Mouse (Mus musculus) erythroblast, embryonic 14.5 days (primary cell): ENCODE results near the gene Gtf2h1. TPM values are rescaled to one million over a fixed set of nuclear protein-coding genes. Genes with fewer than 3 reads are reported as not detected.

Experiments used
- H3K27me3 ChIP-seq: 2 replicates; pipeline ENCODE4 v1.6.1; 2012; ENCODE audit warnings: inconsistent platforms; ENCODE audit not compliant: control insufficient read depth
- H3K36me3 ChIP-seq: 2 replicates; pipeline ENCODE4 v1.6.1; 2012; ENCODE audit warnings: mild to moderate bottlenecking, inconsistent platforms; ENCODE audit not compliant: control insufficient read depth
- H3K4me1 ChIP-seq: 2 replicates; pipeline ENCODE4 v1.6.1; 2012; ENCODE audit warnings: inconsistent platforms; ENCODE audit not compliant: control insufficient read depth
- H3K4me3 ChIP-seq: replicated peaks from 2 replicates; pipeline ENCODE3; 2012; ENCODE audit warnings: moderate library complexity, mild to moderate bottlenecking, inconsistent platforms
- H3K9me3 ChIP-seq: 2 replicates; pipeline ENCODE4 v1.6.1; 2012; ENCODE audit warnings: low read length, inconsistent platforms, mixed read lengths; ENCODE audit not compliant: control insufficient read depth
- GATA1 ChIP-seq: IDR thresholded peaks from 2 replicates; pipeline ENCODE4 v1.6.1; 2012; ENCODE audit warnings: low read length, inconsistent platforms, mixed read lengths
- TAL1 ChIP-seq: IDR thresholded peaks from 3 replicates; pipeline ENCODE4 v1.6.1; 2012; ENCODE audit warnings: low read length, inconsistent platforms, mixed read lengths
- polyA plus RNA-seq: library from polyadenylated mRNA; stranded (reverse); fragments of >175 nt; gene quantifications from 2 replicates; pipeline ENCODE4 v1.2.3, GENCODE M21; 2012

Gene Gtf2h1
- polyA plus RNA-seq, 1 experiment = 0.99 TPM

GRCm38 (mm10) chr7:46845211-46845977, 49.5 kb downstream of the Gtf2h1 start:
- H3K27me3 ChIP-seq = peaks cover 2% of the 10 kb centered on the region; the same call in 1 of the 2 replicates
- TF ChIP-seq GATA1 (no peak), TAL1 (no peak)
- H3K4me3 ChIP-seq = peak overlapping the region; percentile 81
- H3K4me1 ChIP-seq = peaks cover 30% of the 10 kb centered on the region
- H3K36me3 ChIP-seq = peaks cover 21% of the 10 kb centered on the region
- H3K9me3 ChIP-seq = no peaks in the 10 kb centered on the region

- H3K4me1 ChIP-seq = peaks cover 30% of the 10 kb centered on the region
- no peak for TF ChIP-seq TAL1
- no peak for TF ChIP-seq GATA1
- no peaks in the 10 kb centered on the region for H3K9me3 ChIP-seq
- peaks cover 25% of the 10 kb centered on the region for H3K36me3 ChIP-seq
- peak overlapping the region; percentile 81 for H3K4me3 ChIP-seq
- peaks cover 2% of the 10 kb centered on the region; the same call in 1 of the 2 replicates for H3K27me3 ChIP-seq
These were observed 50.1 kb downstream of the Gtf2h1 start for GRCm38 (mm10) chr7:46845978-46846485.

DNA sequence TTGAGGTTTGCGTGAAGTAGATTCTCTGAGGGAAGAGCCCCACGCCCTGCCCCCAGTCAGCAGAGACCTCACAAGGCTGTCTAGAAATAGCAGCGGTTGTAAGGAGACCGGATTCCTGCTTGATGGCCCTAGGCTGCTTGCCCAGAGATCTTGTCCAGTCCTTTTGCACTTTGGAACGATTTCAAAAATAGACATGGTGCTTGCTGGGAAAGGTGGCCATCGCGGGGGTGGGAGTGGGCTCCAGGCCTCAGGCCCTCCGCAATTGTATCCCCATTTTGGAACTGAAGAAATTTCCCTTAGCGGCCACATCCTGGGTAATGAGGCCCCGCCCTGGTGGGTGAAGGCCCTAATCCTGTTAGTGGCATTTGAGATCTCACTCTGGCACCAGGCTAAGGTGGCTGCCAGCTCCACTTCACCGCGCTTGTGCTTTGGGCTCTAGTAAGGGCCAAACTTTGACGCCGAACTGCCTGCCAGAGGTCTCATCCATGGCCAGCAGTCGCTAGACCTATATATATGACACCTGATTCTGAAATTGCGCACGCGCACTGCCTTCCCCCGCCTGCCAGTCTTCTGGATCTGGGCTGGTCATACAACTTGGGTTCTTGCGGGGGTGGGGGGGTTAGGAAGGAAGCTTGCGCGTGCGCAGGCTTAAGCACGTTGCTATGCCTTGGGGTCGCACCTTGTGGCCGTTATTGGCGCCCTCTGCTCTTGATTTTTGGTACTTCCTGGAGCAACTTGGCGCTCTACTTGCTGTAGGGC, 50.8 kb downstream of the Gtf2h1 start:
- Histone ChIP-seq H3K27me3 (no peaks in the 10 kb centered on the region), H3K9me3 (no peaks in the 10 kb centered on the region), H3K36me3 (peaks cover 31% of the 10 kb centered on the region), H3K4me1 (peaks cover 29% of the 10 kb centered on the region), H3K4me3 (peak overlapping the region; percentile 81)
- TF ChIP-seq GATA1 (no peak), TAL1 (no peak)

DNA sequence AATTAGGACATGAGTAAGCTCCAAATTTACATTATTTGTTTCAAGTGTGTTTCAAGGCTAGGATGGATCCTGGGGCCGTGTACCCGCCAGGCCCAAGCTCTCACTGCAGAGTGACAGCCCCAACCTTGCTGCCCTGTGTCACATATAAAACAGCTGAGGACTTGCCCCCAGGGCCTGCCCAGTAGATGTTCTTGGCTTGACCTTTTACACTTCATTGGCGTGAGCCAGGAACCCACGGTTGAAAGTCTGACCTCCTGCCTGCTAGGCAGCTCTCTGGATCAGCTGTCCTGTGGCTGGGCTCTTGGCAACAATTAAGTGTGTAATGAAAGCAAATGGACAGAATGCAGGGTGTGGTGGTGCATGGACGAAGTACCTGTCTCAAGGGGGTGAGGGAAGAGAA, 53.4 kb downstream of the Gtf2h1 start:
- no peak overlapping the region for H3K4me3 ChIP-seq
- H3K9me3 ChIP-seq = no peaks in the 10 kb centered on the region
- peaks cover 29% of the 10 kb centered on the region for H3K4me1 ChIP-seq
- H3K27me3 ChIP-seq = no peaks in the 10 kb centered on the region
- H3K36me3 ChIP-seq = peaks cover 54% of the 10 kb centered on the region
- TF ChIP-seq TAL1 = no peak
- TF ChIP-seq GATA1 = no peak

- peaks cover 15% of the 10 kb centered on the region for H3K4me1 ChIP-seq
- no peaks in the 10 kb centered on the region for H3K27me3 ChIP-seq
- TF ChIP-seq TAL1 = no peak
- no peak for TF ChIP-seq GATA1
- peaks cover 71% of the 10 kb centered on the region for H3K36me3 ChIP-seq
- H3K4me3 ChIP-seq = no peak overlapping the region
- no peaks in the 10 kb centered on the region for H3K9me3 ChIP-seq
These were observed 55.1 kb downstream of the Gtf2h1 start for GRCm38 (mm10) chr7:46851026-46851425.

GRCm38 (mm10) chr7:46852666-46853065, 56.8 kb downstream of the Gtf2h1 start:
- H3K36me3 ChIP-seq = peaks cover 71% of the 10 kb centered on the region
- peaks cover under 1% of the 10 kb centered on the region; the same call in 1 of the 2 replicates for H3K4me1 ChIP-seq

GRCm38 (mm10) chr7:46853365-46853764, 57.5 kb downstream of the Gtf2h1 start:
- no peak for TF ChIP-seq GATA1
- TF ChIP-seq TAL1 = no peak
- H3K4me1 ChIP-seq = no peaks in the 10 kb centered on the region
- H3K9me3 ChIP-seq = no peaks in the 10 kb centered on the region
- H3K36me3 ChIP-seq = peaks cover 68% of the 10 kb centered on the region
- no peak overlapping the region for H3K4me3 ChIP-seq
- no peaks in the 10 kb centered on the region for H3K27me3 ChIP-seq

More at GRCm38 (mm10) chr7:46852666-46853065, 56.8 kb downstream of the Gtf2h1 start:
- Histone ChIP-seq H3K9me3 (no peaks in the 10 kb centered on the region), H3K4me3 (no peak overlapping the region), H3K27me3 (no peaks in the 10 kb centered on the region)
- TF ChIP-seq GATA1 (no peak), TAL1 (no peak)

GRCm38 (mm10) chr7:46855866-46856560, 60.1 kb downstream of the Gtf2h1 start:
- H3K36me3 ChIP-seq = peaks cover 46% of the 10 kb centered on the region
- no peak overlapping the region for H3K4me3 ChIP-seq
- H3K9me3 ChIP-seq = no peaks in the 10 kb centered on the region
- no peaks in the 10 kb centered on the region for H3K4me1 ChIP-seq
- TF ChIP-seq TAL1 = no peak
- TF ChIP-seq GATA1 = no peak
- no peaks in the 10 kb centered on the region for H3K27me3 ChIP-seq
